Mouse (Mus musculus): ENCODE results near the gene Rccd1.
A peak's percentile ranks its signal among the peaks of the same experiment; 100 is the strongest.

Gene Rccd1

DNA sequence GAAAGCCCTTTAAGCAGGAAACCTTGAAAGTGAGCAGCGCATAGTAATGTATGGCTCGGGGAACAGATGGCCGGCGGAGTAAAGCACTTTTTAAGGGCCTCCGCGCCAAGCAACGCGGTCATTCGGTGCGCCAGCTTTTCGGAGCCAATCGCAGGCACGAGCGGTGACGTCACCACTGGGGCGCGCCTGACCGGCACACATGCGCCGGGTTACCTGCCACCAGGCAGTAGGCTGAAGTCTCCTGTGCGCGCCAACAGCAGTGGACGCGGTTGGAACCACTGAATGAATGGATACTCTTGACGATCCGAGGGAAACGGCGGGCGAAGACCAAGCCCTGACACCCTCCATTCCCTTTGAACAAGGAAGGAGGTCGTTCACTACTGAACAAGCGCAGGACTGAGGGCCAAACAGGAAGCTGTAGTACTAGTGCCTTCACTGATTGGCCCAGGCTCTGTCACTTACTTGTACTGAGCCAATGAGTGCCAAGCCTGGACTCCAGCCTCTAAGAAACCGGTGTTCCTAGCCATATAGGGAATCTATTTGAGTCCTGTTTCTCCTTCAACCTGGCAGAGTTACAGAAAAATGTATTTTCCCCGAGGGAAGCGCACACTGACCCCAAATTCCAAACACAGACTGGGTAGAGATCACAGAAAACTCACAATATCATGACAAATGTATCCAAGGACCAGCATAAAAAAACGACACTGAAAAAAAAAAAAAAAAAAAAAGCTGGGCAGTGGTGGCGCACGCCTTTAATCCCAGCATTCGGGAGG, at the start of gene Rccd1:
Gene Rccd1 (minus strand): TSS at position 412 of the 773 bp plus-strand sequence.
- peak; percentile 84 for DNase-seq (ENCODE audit: extremely low read depth, low read depth, low spot score)

DNA sequence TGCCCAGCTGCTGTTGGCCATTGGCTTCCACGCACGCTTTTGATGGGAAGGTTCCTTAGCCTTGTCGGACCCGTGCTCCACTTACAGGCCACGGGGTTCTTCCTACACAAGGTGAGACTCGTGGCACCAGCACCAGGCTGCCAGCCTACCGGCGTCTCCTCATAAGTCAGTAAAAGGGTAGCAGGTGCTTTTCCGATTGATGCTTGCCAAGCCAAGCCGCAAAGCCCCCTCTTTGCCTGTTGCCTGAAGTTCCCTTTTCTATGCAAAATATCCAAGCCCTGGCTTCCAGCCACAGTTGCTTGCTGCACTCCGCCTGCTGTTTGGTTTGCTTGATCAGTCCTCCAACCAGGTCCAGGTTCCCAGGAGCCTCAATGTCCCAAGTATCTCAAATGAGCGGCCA, 49.6 kb upstream of the Rccd1 start:
- DNase-seq (ENCODE audit: extremely low read depth, low read depth, low spot score) = no peak

DNA sequence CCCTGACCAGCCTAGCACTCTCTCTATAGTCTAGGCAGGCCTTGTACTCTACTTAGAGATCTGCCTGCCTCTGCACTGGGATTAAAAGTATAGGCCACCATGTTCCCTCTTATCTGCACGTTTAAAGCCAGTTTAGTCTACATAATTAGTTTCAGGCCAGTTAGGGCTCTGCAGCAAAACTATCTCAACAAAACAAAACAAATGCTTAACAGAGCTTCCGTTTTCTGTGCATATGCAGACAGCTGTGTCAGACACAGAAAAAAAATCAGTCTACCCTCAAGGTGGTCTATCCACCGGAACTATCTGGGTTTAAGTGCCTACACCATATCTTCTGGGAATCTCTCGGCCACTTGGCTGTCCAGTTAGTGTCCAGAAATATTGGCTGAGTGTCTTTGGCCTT, 49.1 kb upstream of the Rccd1 start:
- no peak for DNase-seq (ENCODE audit: extremely low read depth, low read depth, low spot score)

DNA sequence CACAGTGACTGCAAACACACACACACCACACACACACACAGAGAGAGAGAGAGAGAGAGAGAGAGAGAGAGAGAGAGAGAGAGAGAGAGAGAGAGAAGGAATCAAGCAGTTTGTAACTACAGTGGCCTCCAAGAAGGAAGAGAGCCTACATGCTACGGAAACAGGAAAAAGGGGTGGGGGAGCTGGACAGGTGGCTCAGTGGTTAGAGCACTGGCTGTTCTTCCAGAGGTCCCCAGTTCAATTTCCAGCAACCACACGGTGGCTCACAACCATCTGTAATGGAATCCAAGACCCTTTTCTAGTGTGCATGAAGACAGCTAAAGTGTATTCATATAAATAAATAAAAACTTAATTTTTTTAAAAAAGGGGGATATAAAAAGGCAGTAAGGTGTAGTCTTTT, 48.4 kb upstream of the Rccd1 start:
- DNase-seq (ENCODE audit: extremely low read depth, low read depth, low spot score) = no peak

DNA sequence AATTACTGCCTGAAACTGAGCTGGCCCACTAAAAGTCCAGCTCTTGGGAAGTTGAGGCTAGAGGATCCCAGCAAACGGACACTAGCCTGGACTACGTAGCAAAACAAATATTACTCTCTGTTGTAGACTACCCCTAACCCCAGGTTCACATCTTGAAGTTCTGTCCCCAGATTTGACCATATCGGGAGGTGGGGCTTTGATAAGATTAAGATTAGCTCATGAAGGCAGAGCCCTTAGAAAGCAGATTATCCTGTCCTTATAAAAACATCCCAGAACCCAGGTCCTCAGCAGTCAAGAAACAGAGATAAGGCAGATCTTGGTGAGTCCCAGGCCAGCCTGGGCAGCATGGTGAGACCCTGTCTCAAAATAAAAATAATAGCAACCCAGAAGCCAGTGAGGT, 47.9 kb upstream of the Rccd1 start:
- no peak for DNase-seq (ENCODE audit: extremely low read depth, low read depth, low spot score)

DNA sequence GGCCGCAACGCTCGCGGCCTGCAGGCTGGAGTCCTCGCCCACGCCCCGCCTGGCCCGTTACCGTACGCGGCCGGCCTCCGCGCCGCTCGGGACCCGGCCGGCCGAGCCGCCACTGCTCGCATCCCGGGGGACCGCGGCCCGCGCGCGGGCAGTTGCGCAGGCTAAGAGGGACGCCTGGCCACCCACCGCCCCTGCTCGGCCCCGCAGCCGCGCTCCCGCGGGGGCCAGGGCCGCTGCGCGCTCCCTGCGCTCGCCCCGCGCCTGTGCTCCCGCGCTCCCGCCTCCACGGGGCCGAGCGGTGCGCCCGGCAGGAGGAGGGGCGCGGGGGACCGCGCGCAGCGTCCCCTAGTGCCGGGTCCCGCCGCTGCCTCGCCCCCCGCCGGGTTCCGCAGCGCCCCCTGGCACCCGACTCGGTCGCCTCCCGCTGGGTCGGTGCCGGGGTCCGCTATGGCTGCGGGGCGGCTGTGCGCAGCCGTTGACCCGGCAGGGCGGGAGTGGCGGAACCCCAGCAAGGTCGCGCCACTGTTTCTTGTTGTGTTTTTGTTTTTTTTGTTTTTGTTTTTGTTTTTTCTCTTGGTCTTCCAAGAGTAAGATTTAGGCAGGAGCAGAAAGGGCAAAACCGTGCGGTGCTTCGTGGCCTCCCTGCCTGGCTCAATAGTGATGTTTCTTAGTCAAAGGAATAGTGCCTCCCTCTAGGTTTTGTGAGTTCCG, 46.9 kb upstream of the Rccd1 start, which contains the start of gene Man2a2:
Gene Man2a2 (minus strand): TSS at position 335 of the 711 bp plus-strand sequence.
- DNase-seq (ENCODE audit: extremely low read depth, low read depth, low spot score) = no peak

DNA sequence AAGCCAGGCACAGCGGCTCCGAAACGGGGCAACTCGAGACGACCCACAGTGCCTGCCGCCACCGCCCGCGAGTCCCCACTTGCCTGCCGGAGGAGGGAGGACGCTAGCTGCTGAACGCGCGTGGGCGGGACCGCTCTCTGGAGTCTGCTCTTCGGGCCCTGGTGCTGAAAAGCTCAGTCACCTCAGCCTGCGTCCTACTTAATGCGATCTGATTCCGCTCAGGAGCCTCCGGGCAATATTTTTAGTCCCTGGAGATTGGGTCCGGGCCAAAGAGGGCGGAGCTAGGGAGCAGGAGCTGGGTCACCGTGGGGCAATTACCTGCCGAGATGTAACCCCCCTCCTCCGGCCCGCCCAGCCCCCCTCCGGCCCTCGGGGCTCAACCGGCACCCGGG, 46.4 kb upstream of the Rccd1 start:
- no peak for DNase-seq (ENCODE audit: extremely low read depth, low read depth, low spot score)

DNA sequence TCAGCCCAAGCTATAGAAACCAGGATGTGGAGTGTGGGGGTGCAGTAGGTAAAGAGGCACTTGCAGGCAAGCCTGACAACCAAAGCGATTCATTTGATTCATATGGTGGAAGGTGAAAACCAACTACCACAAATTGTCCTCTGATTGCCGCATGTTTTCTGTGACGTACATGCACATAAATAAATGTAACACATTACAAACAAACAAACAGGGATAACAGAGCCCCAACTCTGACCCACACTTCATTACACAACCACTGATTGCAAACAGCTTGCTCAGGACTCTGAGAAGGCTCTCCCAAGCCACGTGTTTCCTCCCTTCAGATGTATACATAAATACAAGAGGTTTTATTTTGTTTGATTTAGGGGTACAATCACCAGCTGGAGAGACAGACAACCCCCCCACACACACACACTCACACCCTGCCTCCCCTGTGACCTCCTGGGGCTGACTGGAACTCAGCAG, 45.7 kb upstream of the Rccd1 start:
- DNase-seq (ENCODE audit: extremely low read depth, low read depth, low spot score) = no peak

DNA sequence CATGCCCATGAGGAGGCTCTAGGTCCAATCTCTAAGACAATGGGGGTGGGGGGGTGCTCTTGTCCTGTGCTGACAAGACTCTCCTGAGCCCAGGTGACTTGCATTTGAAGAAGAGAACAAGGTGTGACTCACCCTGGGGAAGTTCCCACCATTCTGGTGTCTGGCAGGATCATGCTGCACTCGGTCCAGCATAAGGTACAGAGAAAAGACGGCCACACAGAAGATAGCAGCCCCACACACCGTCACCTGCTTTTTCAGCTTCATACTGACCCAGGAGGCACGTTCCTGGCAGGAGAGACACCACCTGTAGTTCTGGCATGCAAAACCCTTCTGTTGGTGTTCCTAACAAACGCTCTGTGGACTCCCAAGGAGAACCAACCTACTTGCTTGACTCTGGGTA, 45.2 kb upstream of the Rccd1 start:
- no peak for DNase-seq (ENCODE audit: extremely low read depth, low read depth, low spot score)

DNA sequence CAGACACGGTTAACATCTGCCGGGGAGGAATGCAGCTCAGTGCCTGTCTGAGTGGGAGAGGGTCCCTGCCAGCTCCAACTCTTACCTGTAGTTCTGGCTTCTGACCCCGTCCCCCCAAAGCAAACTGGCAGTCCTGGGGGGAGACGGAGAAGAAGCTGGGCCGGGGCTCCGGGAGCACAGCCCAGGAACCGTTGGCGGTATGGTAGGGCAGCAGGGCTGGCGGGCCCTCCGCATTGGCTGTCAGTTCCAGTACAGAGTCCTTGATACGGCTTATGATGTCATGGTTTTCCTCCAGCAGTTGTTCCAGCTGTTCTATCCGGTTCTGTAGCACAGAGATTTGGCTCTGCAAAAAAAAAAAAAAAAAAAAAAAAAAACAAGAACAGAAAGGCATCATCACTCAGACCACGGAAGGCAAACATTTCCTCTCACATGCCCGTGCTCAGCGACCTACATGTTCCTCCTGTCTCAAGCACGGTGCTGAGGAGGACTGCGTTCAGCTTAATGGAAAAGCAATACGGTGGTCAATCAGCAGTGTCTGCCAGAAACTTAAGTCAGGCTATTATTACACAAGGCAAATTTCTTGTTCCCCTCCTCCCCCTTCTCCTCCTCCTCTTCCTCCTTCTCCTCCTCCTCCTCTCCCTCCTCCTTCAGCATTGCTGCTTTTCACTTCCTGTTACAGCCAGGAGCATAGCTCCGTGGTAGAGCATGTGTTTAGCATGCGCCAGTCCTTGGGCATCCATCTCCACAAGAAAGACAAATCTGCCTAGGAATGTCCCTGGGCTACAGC, 44.6 kb upstream of the Rccd1 start:
- no peak for DNase-seq (ENCODE audit: extremely low read depth, low read depth, low spot score)

DNA sequence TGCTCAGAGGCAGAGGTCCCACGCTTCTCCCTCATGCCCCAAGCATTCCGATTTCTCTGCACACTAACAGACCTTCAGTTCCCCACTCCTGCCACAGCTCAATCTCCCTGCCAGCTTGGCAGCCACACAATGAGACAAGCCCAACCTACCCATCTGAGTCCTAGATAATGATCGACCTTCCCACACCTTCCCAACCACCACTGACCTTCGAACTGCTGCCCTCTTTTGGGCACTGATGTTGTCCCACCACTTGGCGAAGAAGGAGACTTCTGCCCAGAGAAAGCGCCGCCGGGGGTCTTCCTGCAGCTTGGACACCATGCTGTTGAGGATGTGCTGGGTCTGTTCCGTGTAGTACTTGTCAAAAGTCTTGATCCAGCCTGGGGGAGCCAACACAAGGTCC, 43.8 kb upstream of the Rccd1 start:
- DNase-seq (ENCODE audit: extremely low read depth, low read depth, low spot score) = no peak

DNA sequence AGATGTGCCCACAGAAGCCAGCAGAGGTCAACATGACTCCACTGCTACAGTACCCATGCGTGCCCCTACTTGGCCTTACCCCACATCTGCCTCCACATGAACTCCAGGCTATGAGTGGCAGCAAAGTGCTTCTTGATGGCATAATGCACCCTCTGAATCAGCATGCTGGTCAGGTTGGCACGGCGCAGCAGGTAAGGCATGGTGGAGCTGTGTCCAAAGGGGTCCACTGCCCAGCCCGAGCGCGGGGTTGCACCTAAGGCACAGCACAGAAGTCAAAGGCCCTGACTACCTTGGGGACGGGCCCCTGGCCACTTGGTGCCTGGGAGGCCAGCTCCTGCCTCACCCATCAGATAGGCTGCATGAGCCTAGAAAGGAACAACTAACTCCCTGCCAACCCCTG, 43.0 kb upstream of the Rccd1 start:
- DNase-seq (ENCODE audit: extremely low read depth, low read depth, low spot score) = no peak

DNA sequence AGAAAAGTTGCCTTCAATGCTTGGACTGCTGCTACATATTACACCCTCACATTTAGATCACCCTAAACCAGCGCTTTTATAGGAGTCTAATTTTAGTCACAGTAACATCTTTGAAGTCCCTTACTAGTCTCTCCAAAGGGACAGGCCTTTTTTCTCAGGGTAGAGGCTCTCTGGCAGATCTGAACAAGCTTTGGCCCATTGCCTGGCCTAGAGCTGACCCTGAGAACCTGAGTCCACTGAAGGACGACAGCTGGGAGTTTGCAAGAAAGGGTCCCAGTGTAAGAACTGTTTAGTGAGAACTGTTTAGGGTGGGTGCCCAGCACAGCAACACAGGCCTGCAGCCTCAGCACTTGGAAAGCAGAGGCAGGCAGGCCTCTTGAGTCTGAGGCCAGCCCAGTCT, 41.5 kb upstream of the Rccd1 start:
- no peak for DNase-seq (ENCODE audit: extremely low read depth, low read depth, low spot score)

DNA sequence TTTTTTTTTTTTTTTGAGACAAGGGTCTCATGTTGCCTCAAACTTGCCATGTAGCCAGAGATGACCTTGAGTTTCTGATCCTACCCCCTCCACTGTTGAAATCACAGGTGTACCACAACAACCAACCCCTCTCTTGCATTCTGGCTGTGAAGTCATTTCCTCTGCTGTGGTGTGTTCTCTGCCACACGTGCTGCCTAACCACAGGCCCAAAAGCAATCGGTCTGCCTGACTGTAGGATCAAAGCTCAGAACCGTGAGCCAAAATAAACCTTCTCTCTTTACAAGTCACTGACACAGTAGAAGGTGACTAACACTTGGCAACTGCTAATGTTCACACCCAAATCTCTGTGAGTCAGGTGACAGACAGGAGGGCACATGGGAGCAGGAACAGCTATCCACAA, 36.2 kb upstream of the Rccd1 start:
- no peak for DNase-seq (ENCODE audit: extremely low read depth, low read depth, low spot score)

DNA sequence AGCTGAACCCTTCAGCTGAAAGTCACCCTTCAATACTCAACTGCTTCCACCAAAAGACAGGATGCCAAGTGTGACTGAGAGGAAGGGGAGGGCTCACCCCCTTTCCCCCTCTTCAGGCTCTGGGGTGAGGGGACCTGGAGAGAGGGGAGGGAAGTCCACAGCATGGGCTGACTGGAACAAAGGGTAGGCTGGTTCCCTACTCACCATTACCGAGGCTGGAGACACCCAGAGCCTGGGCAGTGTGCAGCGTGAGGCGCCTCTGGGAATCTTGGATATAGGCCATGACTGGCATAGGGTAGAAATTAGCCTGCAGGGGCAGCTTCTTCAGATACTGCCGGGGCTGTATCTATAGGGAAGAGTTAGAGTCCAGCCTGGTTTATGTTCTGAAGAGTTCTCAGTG, 33.8 kb upstream of the Rccd1 start:
- no peak for DNase-seq (ENCODE audit: extremely low read depth, low read depth, low spot score)

DNA sequence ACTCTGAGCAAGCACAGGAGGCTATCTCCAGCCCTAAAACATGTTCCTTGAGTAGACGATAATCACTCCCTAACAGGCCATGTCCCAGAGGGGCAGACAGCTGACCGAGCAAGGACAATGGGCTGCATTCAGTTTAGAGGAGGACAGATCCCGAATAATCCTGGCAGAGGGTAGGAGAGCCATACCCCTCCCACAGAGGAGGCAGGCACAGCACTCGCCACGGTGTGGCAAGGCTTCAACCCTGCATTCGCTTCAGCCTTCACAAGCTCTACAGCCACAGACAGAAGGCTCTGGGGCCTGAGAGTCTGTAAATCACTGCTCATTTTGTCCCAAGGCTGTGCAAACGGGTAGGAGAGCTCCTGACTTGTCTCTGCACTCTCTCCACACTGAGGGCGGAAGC, 32.9 kb upstream of the Rccd1 start:
- DNase-seq (ENCODE audit: extremely low read depth, low read depth, low spot score) = no peak

DNA sequence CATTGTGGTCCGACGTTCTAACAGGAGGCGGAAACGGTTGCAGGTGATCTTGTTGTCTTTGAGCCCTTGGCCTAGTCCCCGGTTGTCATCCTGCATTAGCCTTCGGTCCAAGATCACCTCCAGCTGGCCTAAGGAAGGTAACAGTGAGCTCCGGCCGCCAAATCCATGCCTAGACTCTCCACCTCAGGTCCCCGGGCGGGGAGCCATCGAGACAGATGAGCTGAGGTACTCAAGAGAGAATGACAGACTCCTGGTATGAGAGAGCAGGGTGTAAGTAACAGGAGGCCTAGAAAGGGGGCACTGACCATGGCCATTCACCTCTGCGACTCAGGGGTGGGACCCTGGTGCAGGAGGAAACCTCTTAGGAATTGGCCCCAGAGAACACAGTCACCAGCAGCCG, 32.1 kb upstream of the Rccd1 start:
- DNase-seq (ENCODE audit: extremely low read depth, low read depth, low spot score) = no peak

DNA sequence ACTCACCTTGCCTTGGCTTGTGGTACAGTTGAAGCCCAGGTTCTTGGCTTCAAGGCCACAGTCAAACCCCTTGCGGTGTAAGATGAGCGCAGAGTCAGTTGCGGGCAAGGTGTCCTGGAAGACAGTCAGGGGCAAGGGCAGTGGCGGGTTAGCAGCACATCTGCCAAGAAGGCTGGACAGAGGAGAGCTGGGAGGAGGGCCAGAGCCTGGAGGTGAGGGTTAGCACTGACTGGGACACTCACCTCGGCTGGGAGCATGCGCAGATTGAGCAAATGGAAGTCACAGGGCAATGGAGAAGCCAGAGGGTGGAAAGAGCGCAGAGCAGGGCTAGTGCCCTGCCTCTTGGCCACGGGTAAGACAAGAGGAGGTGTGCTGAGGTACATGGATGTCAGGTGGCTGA, 28.7 kb upstream of the Rccd1 start:
- DNase-seq (ENCODE audit: extremely low read depth, low read depth, low spot score) = no peak

DNA sequence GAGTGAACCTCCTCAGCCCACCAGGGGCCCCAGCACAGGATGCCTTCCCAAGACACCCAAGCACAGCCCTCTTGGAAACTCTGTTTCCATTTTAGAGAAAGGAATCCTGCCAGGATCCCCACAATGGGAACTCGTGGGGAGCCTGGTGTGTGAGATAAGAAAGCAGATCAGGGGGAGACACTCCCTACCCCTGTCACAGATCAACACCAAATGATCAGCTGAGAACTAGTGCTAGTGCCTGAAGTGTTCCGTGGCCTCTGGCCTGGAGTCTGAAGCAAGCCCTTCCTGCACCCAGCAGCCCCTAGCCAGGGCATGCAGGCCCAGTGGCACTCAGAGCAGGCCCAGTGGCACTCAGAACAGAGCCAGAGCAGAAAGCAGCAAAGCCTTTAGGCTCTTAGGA, 26.6 kb upstream of the Rccd1 start:
- no peak for DNase-seq (ENCODE audit: extremely low read depth, low read depth, low spot score)

DNA sequence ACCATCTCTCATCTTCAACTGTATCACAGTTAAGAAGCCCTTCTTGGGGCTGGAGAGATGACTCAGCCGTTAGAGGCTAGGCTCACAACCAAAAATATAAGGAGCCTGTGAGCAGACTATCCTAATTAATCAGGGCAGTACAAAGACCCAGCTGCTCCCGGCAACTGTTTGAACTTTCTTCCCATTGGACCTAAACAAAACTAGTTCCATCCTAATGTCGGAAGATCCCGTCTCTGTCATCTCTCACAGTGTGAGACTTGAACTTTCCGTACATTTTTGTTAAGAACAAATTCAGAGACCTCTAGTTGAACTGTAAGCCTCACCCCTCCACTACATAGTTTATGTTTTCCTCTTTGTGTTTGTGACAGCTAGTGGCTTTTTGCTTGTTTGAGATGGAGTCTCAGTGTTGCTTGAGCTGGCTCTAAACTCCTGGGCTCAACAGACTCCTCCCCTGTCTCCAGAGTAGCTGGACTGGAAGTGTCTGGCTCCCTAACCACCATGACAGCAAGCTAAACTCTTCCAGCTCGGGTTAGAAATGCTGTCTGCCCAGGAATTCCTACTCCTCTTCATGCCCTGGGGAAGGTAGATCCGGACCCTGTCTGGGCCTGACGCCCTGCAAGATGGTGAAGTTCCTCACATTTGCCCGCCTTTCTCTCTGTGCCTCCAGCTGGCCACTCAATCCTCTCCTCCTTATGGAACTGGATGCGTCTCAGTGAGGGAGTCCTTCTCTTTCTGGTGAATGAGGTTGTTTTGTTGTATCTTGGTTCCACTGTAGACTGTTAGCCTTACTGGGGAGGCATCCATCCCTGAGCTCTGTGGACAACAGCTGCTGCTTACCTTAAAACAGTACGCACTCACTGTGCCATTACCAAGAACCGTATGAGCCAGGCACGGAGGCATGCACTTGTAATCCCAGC, 23.7 kb upstream of the Rccd1 start:
- no peak for DNase-seq (ENCODE audit: extremely low read depth, low read depth, low spot score)

DNA sequence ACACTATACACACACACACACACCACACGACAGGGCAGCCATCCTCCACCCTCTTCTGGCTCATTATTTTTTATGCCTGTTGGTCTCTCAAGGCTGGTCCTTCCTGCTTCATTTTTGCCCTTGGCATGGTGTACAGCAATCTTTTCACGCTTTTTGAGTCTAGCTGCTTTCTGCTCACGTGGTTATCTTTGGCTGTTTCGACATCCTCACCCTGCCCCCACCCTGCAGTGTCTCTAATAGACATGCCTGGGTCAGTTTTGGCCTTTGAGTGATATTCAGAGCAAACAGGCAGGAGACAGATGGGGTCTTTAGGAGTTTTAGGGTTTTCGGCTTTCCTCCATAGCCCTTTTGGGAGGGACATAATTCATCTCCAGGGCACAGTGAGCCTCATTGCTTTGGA, 22.6 kb upstream of the Rccd1 start:
- DNase-seq (ENCODE audit: extremely low read depth, low read depth, low spot score) = no peak
